Mouse (Mus musculus): ENCODE measurements around the gene Sept9. TPM values are rescaled to one million over a fixed set of nuclear protein-coding genes. Genes with fewer than 3 reads are reported as not detected.
A peak's percentile ranks its signal among the peaks of the same experiment; 100 is the strongest.

Sept9 gene
- polyA plus RNA-seq, 1 experiment from 2014 or later, result 202 TPM

GRCm38 (mm10) chr11:117348429-117349103, 149.1 kb downstream of the Sept9 start:
- WGBS, result 30% methylated on average over 10 of the region's 10 CpGs
- no peak for ATAC-seq (ENCODE audit: insufficient number of reproducible peaks, insufficient read depth, low FRiP score, low TSS enrichment, low read depth)
- Histone ChIP-seq H3K4me1 (peaks cover 74% of the 10 kb centered on the region), H3K9ac (peak overlapping the region; percentile 37; the same call in 1 of the 2 replicates), H3K4me2 (peak overlapping the region; percentile 14; the same call in 1 of the 2 replicates), H3K9me3 (no peaks in the 10 kb centered on the region), H3K27ac (peak overlapping the region; percentile 95), H3K36me3 (peaks cover 27% of the 10 kb centered on the region), H3K27me3 (no peaks in the 10 kb centered on the region), H3K4me3 (no peak overlapping the region)

- no peak for ATAC-seq (ENCODE audit: insufficient number of reproducible peaks, insufficient read depth, low FRiP score, low TSS enrichment, low read depth)
Observed at GRCm38 (mm10) chr11:117349429-117350363, 150.2 kb downstream of the Sept9 start.

GRCm38 (mm10) chr11:117350462-117351222, 151.2 kb downstream of the Sept9 start:
- H3K9ac ChIP-seq, result 0 out of 2 replicates have a peak overlapping the region, but pooled peaks have one; percentile 46
- peaks cover 53% of the 10 kb centered on the region for H3K4me1 ChIP-seq
- H3K27me3 ChIP-seq, result no peaks in the 10 kb centered on the region
- peaks cover 48% of the 10 kb centered on the region for H3K36me3 ChIP-seq
- H3K4me2 ChIP-seq, result peak overlapping the region; percentile 40; the same call in 1 of the 2 replicates
- no peaks in the 10 kb centered on the region for H3K9me3 ChIP-seq
- H3K27ac ChIP-seq, result peak overlapping the region; percentile 95
- WGBS, result 72% methylated on average over 11 of the region's 11 CpGs
- no peak overlapping the region for H3K4me3 ChIP-seq
- ATAC-seq (ENCODE audit: insufficient number of reproducible peaks, insufficient read depth, low FRiP score, low TSS enrichment, low read depth), result no peak

More at GRCm38 (mm10) chr11:117349429-117350363, 150.2 kb downstream of the Sept9 start:
- H3K27me3 ChIP-seq, result no peaks in the 10 kb centered on the region
- H3K27ac ChIP-seq, result peak overlapping the region; percentile 95
- no peaks in the 10 kb centered on the region for H3K9me3 ChIP-seq
- peak overlapping the region; percentile 40 for H3K4me2 ChIP-seq
- WGBS, result 16% methylated on average over 20 of the region's 20 CpGs
- peaks cover 39% of the 10 kb centered on the region for H3K36me3 ChIP-seq
- no peak overlapping the region for H3K4me3 ChIP-seq
- peak overlapping the region; percentile 46 for H3K9ac ChIP-seq
- H3K4me1 ChIP-seq, result peaks cover 63% of the 10 kb centered on the region

- no peak for ATAC-seq (ENCODE audit: insufficient number of reproducible peaks, insufficient read depth, low FRiP score, low TSS enrichment, low read depth)
- no peaks in the 10 kb centered on the region for H3K27me3 ChIP-seq
- H3K27ac ChIP-seq, result no peak overlapping the region
- H3K9ac ChIP-seq, result no peak overlapping the region
- H3K4me2 ChIP-seq, result no peak overlapping the region
- H3K36me3 ChIP-seq, result peaks cover 71% of the 10 kb centered on the region
- H3K4me1 ChIP-seq, result peaks cover 39% of the 10 kb centered on the region
- H3K9me3 ChIP-seq, result no peaks in the 10 kb centered on the region
- 94% methylated on average over 11 of the region's 11 CpGs for WGBS
- H3K4me3 ChIP-seq, result no peak overlapping the region
Observed at GRCm38 (mm10) chr11:117353126-117353525, 153.7 kb downstream of the Sept9 start.

GRCm38 (mm10) chr11:117354107-117354506, 154.6 kb downstream of the Sept9 start:
- Histone ChIP-seq H3K27ac (peak overlapping the region; percentile 16; the same call in 1 of the 2 replicates), H3K4me2 (no peak overlapping the region), H3K9me3 (no peaks in the 10 kb centered on the region), H3K36me3 (peaks cover 79% of the 10 kb centered on the region), H3K4me1 (peaks cover 29% of the 10 kb centered on the region), H3K27me3 (no peaks in the 10 kb centered on the region), H3K9ac (no peak overlapping the region), H3K4me3 (no peak overlapping the region)
- no peak for ATAC-seq (ENCODE audit: insufficient number of reproducible peaks, insufficient read depth, low FRiP score, low TSS enrichment, low read depth)
- WGBS, result 89% methylated on average over 4 of the region's 4 CpGs

GRCm38 (mm10) chr11:117356937-117357336, 157.5 kb downstream of the Sept9 start:
- peaks cover 17% of the 10 kb centered on the region for H3K4me1 ChIP-seq
- H3K27ac ChIP-seq, result peak overlapping the region; percentile 48; the same call in 1 of the 2 replicates
- no peak for ATAC-seq (ENCODE audit: insufficient number of reproducible peaks, insufficient read depth, low FRiP score, low TSS enrichment, low read depth)
- H3K4me2 ChIP-seq, result no peak overlapping the region
- peaks cover 97% of the 10 kb centered on the region for H3K36me3 ChIP-seq
- 57% methylated on average over 3 of the region's 3 CpGs for WGBS
- H3K9ac ChIP-seq, result no peak overlapping the region
- H3K4me3 ChIP-seq, result no peak overlapping the region
- no peaks in the 10 kb centered on the region for H3K9me3 ChIP-seq
- no peaks in the 10 kb centered on the region for H3K27me3 ChIP-seq

- peak; percentile 60; the same call in 1 of the 2 replicates for ATAC-seq (ENCODE audit: insufficient number of reproducible peaks, insufficient read depth, low FRiP score, low TSS enrichment, low read depth)
- 35% methylated on average over 8 of the region's 8 CpGs for WGBS
Observed at GRCm38 (mm10) chr11:117357916-117358639, 158.6 kb downstream of the Sept9 start.

GRCm38 (mm10) chr11:117359161-117359560, 159.7 kb downstream of the Sept9 start:
- H3K9ac ChIP-seq, result no peak overlapping the region
- H3K9me3 ChIP-seq, result no peaks in the 10 kb centered on the region
- no peak overlapping the region for H3K4me2 ChIP-seq
- H3K36me3 ChIP-seq, result peaks cover 88% of the 10 kb centered on the region
- 76% methylated on average over 10 of the region's 10 CpGs for WGBS
- no peak for ATAC-seq (ENCODE audit: insufficient number of reproducible peaks, insufficient read depth, low FRiP score, low TSS enrichment, low read depth)
- no peak overlapping the region for H3K27ac ChIP-seq
- H3K27me3 ChIP-seq, result no peaks in the 10 kb centered on the region
- H3K4me3 ChIP-seq, result no peak overlapping the region
- peaks cover 23% of the 10 kb centered on the region for H3K4me1 ChIP-seq

More at GRCm38 (mm10) chr11:117357916-117358639, 158.6 kb downstream of the Sept9 start:
- peaks cover 95% of the 10 kb centered on the region for H3K36me3 ChIP-seq
- H3K27me3 ChIP-seq, result no peaks in the 10 kb centered on the region
- H3K4me2 ChIP-seq, result no peak overlapping the region
- H3K9ac ChIP-seq, result 0 out of 2 replicates have a peak overlapping the region, but pooled peaks have one; percentile 16
- H3K9me3 ChIP-seq, result no peaks in the 10 kb centered on the region
- H3K4me3 ChIP-seq, result no peak overlapping the region
- peak overlapping the region; percentile 55; the same call in 1 of the 2 replicates for H3K27ac ChIP-seq
- peaks cover 17% of the 10 kb centered on the region for H3K4me1 ChIP-seq

GRCm38 (mm10) chr11:117359870-117360269, 160.4 kb downstream of the Sept9 start:
- 73% methylated on average over 5 of the region's 5 CpGs for WGBS
- Histone ChIP-seq H3K36me3 (peaks cover 81% of the 10 kb centered on the region), H3K27ac (no peak overlapping the region), H3K9ac (no peak overlapping the region), H3K27me3 (no peaks in the 10 kb centered on the region), H3K9me3 (no peaks in the 10 kb centered on the region), H3K4me1 (peaks cover 26% of the 10 kb centered on the region), H3K4me2 (no peak overlapping the region), H3K4me3 (no peak overlapping the region)
- no peak for ATAC-seq (ENCODE audit: insufficient number of reproducible peaks, insufficient read depth, low FRiP score, low TSS enrichment, low read depth)

- no peaks in the 10 kb centered on the region for H3K27me3 ChIP-seq
- WGBS, result 70% methylated on average over 7 of the region's 7 CpGs
- H3K27ac ChIP-seq, result no peak overlapping the region
- no peak overlapping the region for H3K9ac ChIP-seq
- no peak overlapping the region for H3K4me3 ChIP-seq
- H3K4me1 ChIP-seq, result peaks cover 31% of the 10 kb centered on the region
- H3K36me3 ChIP-seq, result peaks cover 74% of the 10 kb centered on the region
- no peaks in the 10 kb centered on the region for H3K9me3 ChIP-seq
- ATAC-seq (ENCODE audit: insufficient number of reproducible peaks, insufficient read depth, low FRiP score, low TSS enrichment, low read depth), result no peak
- H3K4me2 ChIP-seq, result no peak overlapping the region
Observed at GRCm38 (mm10) chr11:117360561-117360960, 161.1 kb downstream of the Sept9 start.

Data from embryonic facial prominence, embryonic 13.5 days (tissue).